In genomic region chr2:74741252-74741978, GRCm38 (mm10) we compare ENCODE assay signal across 25 mouse cellular contexts. TPM values are rescaled to one million over a fixed set of nuclear protein-coding genes. Genes with fewer than 3 reads are reported as not detected.
DNase-seq lines count a peak whose midpoint lies in the region; ATAC-seq lines count a peak whose summit lies in the region.
"Had no signal": no experiment of that assay in that cellular context is flagged by ENCODE, and none has a peak within 500 bp of the region (broad histone marks: within the 10 kb centered on the region; RNA-seq: fewer than 3 reads in every experiment).

No protein-coding gene starts in this region.

- peak; percentile 20 for DNase-seq in forebrain, embryonic 10.5 days (ENCODE audit: extremely low spot score, low spot score)
- DNase-seq in midbrain, embryonic 10.5 days (ENCODE audit: low spot score) = peak; percentile 31
- DNase-seq in midbrain, embryonic 14.5 days = no peak
- DNase-seq in frontal cortex, postnatal 25 days (ENCODE audit: low spot score in 2 of 2) = no peak
- DNase-seq: cerebellum, postnatal 10 days; forebrain, postnatal 0 days; gastrocnemius, adult 2 months; heart, adult 11 months; lung, postnatal 14 days; right cerebral cortex, postnatal 14 days had no signal

- no peak overlapping the region for H3K4me2 ChIP-seq in forebrain, embryonic 15.5 days (replicated peaks)
- no peak overlapping the region for H3K4me2 ChIP-seq in midbrain, embryonic 14.5 days (ENCODE audit: low read length)
- peak overlapping the region; percentile 31 for H3K4me2 ChIP-seq in hindbrain, embryonic 15.5 days
- H3K4me2 ChIP-seq in neural tube, embryonic 15.5 days = no peak overlapping the region
- H3K4me2 ChIP-seq: limb, embryonic 15.5 days had no signal

- H3K4me1 ChIP-seq in forebrain, embryonic 10.5 days = peaks cover 5% of the 10 kb centered on the region
- no peaks in the 10 kb centered on the region for H3K4me1 ChIP-seq in forebrain, embryonic 15.5 days
- peaks cover 3% of the 10 kb centered on the region for H3K4me1 ChIP-seq in midbrain, embryonic 10.5 days
- H3K4me1 ChIP-seq in midbrain, embryonic 14.5 days (ENCODE audit: control insufficient read depth, insufficient read depth, low read length) = no peaks in the 10 kb centered on the region
- H3K4me1 ChIP-seq in hindbrain, embryonic 15.5 days (replicated peaks) = peaks cover 21% of the 10 kb centered on the region
- H3K4me1 ChIP-seq in neural tube, embryonic 15.5 days = peaks cover 69% of the 10 kb centered on the region

- H3K27ac ChIP-seq in forebrain, embryonic 10.5 days = no peak overlapping the region
- no peak overlapping the region for H3K27ac ChIP-seq in forebrain, embryonic 15.5 days (replicated peaks)
- no peak overlapping the region for H3K27ac ChIP-seq in midbrain, embryonic 10.5 days (replicated peaks)
- H3K27ac ChIP-seq in midbrain, embryonic 14.5 days (replicated peaks; ENCODE audit: low read depth, low read length) = no peak overlapping the region
- H3K27ac ChIP-seq in hindbrain, embryonic 15.5 days (replicated peaks) = peak overlapping the region; percentile 65
- peak overlapping the region; percentile 66 for H3K27ac ChIP-seq in neural tube, embryonic 15.5 days (replicated peaks)
- H3K27ac ChIP-seq: embryonic facial prominence, embryonic 10.5 days; heart, embryonic 13.5 days; limb, embryonic 15.5 days; stomach, postnatal 0 days had no signal

- no peaks in the 10 kb centered on the region for H3K36me3 ChIP-seq in forebrain, embryonic 10.5 days (replicated peaks)
- no peaks in the 10 kb centered on the region for H3K36me3 ChIP-seq in forebrain, embryonic 15.5 days
- H3K36me3 ChIP-seq in midbrain, embryonic 10.5 days = no peaks in the 10 kb centered on the region
- no peaks in the 10 kb centered on the region for H3K36me3 ChIP-seq in midbrain, embryonic 14.5 days (ENCODE audit: control insufficient read depth, insufficient read depth, low read length)
- H3K36me3 ChIP-seq in hindbrain, embryonic 15.5 days = no peaks in the 10 kb centered on the region
- 0 out of 2 replicates have a peak, but pooled peaks cover under 1% of the 10 kb centered on the region for H3K36me3 ChIP-seq in neural tube, embryonic 15.5 days
- H3K36me3 ChIP-seq: embryonic facial prominence, embryonic 10.5 days; G1E; heart, embryonic 13.5 days; limb, embryonic 15.5 days had no signal

- no peak overlapping the region for H3K4me3 ChIP-seq in forebrain, embryonic 10.5 days
- no peak overlapping the region for H3K4me3 ChIP-seq in forebrain, embryonic 15.5 days
- H3K4me3 ChIP-seq in midbrain, embryonic 10.5 days = no peak overlapping the region
- no peak overlapping the region for H3K4me3 ChIP-seq in midbrain, embryonic 14.5 days (replicated peaks; ENCODE audit: low read depth, low read length)
- no peak overlapping the region for H3K4me3 ChIP-seq in hindbrain, embryonic 15.5 days
- no peak overlapping the region for H3K4me3 ChIP-seq in neural tube, embryonic 15.5 days (replicated peaks)

- peaks cover 100% of the 10 kb centered on the region for H3K27me3 ChIP-seq in forebrain, embryonic 10.5 days (ENCODE audit: poor library complexity, severe bottlenecking)
- peaks cover 97% of the 10 kb centered on the region for H3K27me3 ChIP-seq in forebrain, embryonic 15.5 days
- peaks cover 100% of the 10 kb centered on the region for H3K27me3 ChIP-seq in midbrain, embryonic 10.5 days (ENCODE audit: low read depth, poor library complexity, severe bottlenecking)
- peaks cover 99% of the 10 kb centered on the region for H3K27me3 ChIP-seq in midbrain, embryonic 14.5 days (ENCODE audit: control insufficient read depth, insufficient read depth, low read length)
- peaks cover 44% of the 10 kb centered on the region for H3K27me3 ChIP-seq in hindbrain, embryonic 15.5 days
- H3K27me3 ChIP-seq in neural tube, embryonic 15.5 days (replicated peaks) = no peaks in the 10 kb centered on the region

- 26% methylated on average over 2 of the region's 3 CpGs for WGBS in forebrain, embryonic 10.5 days
- WGBS in forebrain, embryonic 15.5 days = 30% methylated on average over 2 of the region's 3 CpGs
- 23% methylated on average over 2 of the region's 3 CpGs for WGBS in midbrain, embryonic 10.5 days
- WGBS in midbrain, embryonic 14.5 days = 17% methylated on average over 3 of the region's 3 CpGs
- 26% methylated on average over 2 of the region's 3 CpGs for WGBS in hindbrain, embryonic 15.5 days
- 35% methylated on average over 2 of the region's 3 CpGs for WGBS in neural tube, embryonic 15.5 days

- no peaks in the 10 kb centered on the region for H3K9me3 ChIP-seq in forebrain, embryonic 10.5 days
- H3K9me3 ChIP-seq in forebrain, embryonic 15.5 days = no peaks in the 10 kb centered on the region
- H3K9me3 ChIP-seq in midbrain, embryonic 10.5 days (replicated peaks) = no peaks in the 10 kb centered on the region
- no peaks in the 10 kb centered on the region for H3K9me3 ChIP-seq in midbrain, embryonic 14.5 days (ENCODE audit: control insufficient read depth, low read length)
- H3K9me3 ChIP-seq in hindbrain, embryonic 15.5 days = no peaks in the 10 kb centered on the region
- H3K9me3 ChIP-seq in neural tube, embryonic 15.5 days (replicated peaks) = no peaks in the 10 kb centered on the region
- H3K9me3 ChIP-seq: embryonic facial prominence, embryonic 10.5 days; heart, embryonic 13.5 days; limb, embryonic 15.5 days had no signal

- H3K9ac ChIP-seq in forebrain, embryonic 15.5 days (replicated peaks) = no peak overlapping the region
- H3K9ac ChIP-seq in midbrain, embryonic 14.5 days (replicated peaks; ENCODE audit: low read length) = no peak overlapping the region
- H3K9ac ChIP-seq in hindbrain, embryonic 15.5 days = no peak overlapping the region
- H3K9ac ChIP-seq in neural tube, embryonic 15.5 days (replicated peaks) = no peak overlapping the region
- H3K9ac ChIP-seq: forebrain, postnatal 0 days; heart, embryonic 13.5 days; limb, embryonic 15.5 days had no signal

- no peak for ATAC-seq in forebrain, embryonic 15.5 days (replicated peaks)
- ATAC-seq in midbrain, embryonic 14.5 days (ENCODE audit: low FRiP score, low TSS enrichment) = no peak
- ATAC-seq in hindbrain, embryonic 15.5 days (ENCODE audit: low FRiP score, low read depth) = no peak
- ATAC-seq in neural tube, embryonic 15.5 days (ENCODE audit: low FRiP score) = no peak
- ATAC-seq in megakaryocyte progenitor cell, adult 5-6 weeks (replicated peaks; ENCODE audit: poor library complexity) = no peak
- ATAC-seq: CD4-positive, CD25-positive, alpha-beta regulatory T cell, adult 4 months; forebrain, postnatal 0 days had no signal

RNA-seq across cellular contexts. Expression of gene Gm28230, which starts 14.9 kb away (rescaled TPM):
- polyA plus RNA-seq in forebrain, embryonic 10.5 days (2016; fragmentation: Nextera tagmentation; extraction: Ambion mirVana) = not detected in 2 replicates
- polyA plus RNA-seq in forebrain, embryonic 15.5 days (2015; fragmentation: Nextera tagmentation; extraction: Ambion mirVana) = not detected in 2 replicates
- not detected in 2 replicates for polyA plus RNA-seq in midbrain, embryonic 10.5 days (2016; fragmentation: Nextera tagmentation; extraction: Ambion mirVana)
- polyA plus RNA-seq in midbrain, embryonic 14.5 days (2014; fragmentation: Nextera tagmentation; extraction: Ambion mirVana) = not detected in 2 replicates
- 0.87 and 1.6 TPM in 2 replicates for polyA plus RNA-seq in hindbrain, embryonic 15.5 days (2015; fragmentation: Nextera tagmentation; extraction: Ambion mirVana)
- 0.96 and 2.0 TPM in 2 replicates for polyA plus RNA-seq in neural tube, embryonic 15.5 days (2015; fragmentation: Nextera tagmentation; extraction: Ambion mirVana)
- total RNA-seq in megakaryocyte progenitor cell, adult 5-6 weeks (2015) = not detected in 2 replicates
- not detected in 2 replicates for total RNA-seq in megakaryocyte progenitor cell, adult 5-6 weeks (2017)
- total RNA-seq: forebrain, postnatal 0 days; hematopoietic stem cell, adult 5-6 weeks; layer of hippocampus, adult 8-10 months; left cerebral cortex, postnatal 10 days; megakaryocyte-erythroid progenitor cell, adult 5-6 weeks had no signal
- polyA plus RNA-seq: CD4-positive, CD25-positive, alpha-beta regulatory T cell, adult 4 months; embryonic facial prominence, embryonic 10.5 days; forebrain, postnatal 0 days; liver, embryonic 16.5 days; stomach, postnatal 0 days had no signal

RNA-seq across cellular contexts. Expression of gene Hoxd1, which starts 21.4 kb away (rescaled TPM):
- not detected in 2 replicates for polyA plus RNA-seq in forebrain, embryonic 10.5 days (2016; fragmentation: Nextera tagmentation; extraction: Ambion mirVana)
- not detected in 2 replicates for polyA plus RNA-seq in forebrain, embryonic 15.5 days (2015; fragmentation: Nextera tagmentation; extraction: Ambion mirVana)
- not detected in 2 replicates for polyA plus RNA-seq in midbrain, embryonic 10.5 days (2016; fragmentation: Nextera tagmentation; extraction: Ambion mirVana)
- not detected in 2 replicates for polyA plus RNA-seq in midbrain, embryonic 14.5 days (2014; fragmentation: Nextera tagmentation; extraction: Ambion mirVana)
- 1.2 and 2.4 TPM in 2 replicates for polyA plus RNA-seq in hindbrain, embryonic 15.5 days (2015; fragmentation: Nextera tagmentation; extraction: Ambion mirVana)
- polyA plus RNA-seq in neural tube, embryonic 15.5 days (2015; fragmentation: Nextera tagmentation; extraction: Ambion mirVana) = 1.7 and 2.1 TPM in 2 replicates
- not detected in 2 replicates for total RNA-seq in megakaryocyte progenitor cell, adult 5-6 weeks (2015)
- not detected in 2 replicates for total RNA-seq in megakaryocyte progenitor cell, adult 5-6 weeks (2017)
- total RNA-seq: forebrain, postnatal 0 days; gastrocnemius, adult 2 months; hematopoietic stem cell, adult 5-6 weeks; megakaryocyte-erythroid progenitor cell, adult 5-6 weeks had no signal
- polyA plus RNA-seq: CD4-positive, CD25-positive, alpha-beta regulatory T cell, adult 4 months; forebrain, postnatal 0 days; G1E; heart, embryonic 13.5 days; liver, embryonic 16.5 days; stomach, postnatal 0 days had no signal

RNA-seq across cellular contexts. Expression of gene Hoxd4, which starts 29.7 kb away (rescaled TPM):
- polyA plus RNA-seq in forebrain, embryonic 10.5 days (2016; fragmentation: Nextera tagmentation; extraction: Ambion mirVana) = not detected in 2 replicates
- not detected in 2 replicates for polyA plus RNA-seq in forebrain, embryonic 15.5 days (2015; fragmentation: Nextera tagmentation; extraction: Ambion mirVana)
- polyA plus RNA-seq in midbrain, embryonic 10.5 days (2016; fragmentation: Nextera tagmentation; extraction: Ambion mirVana) = not detected in 2 replicates
- polyA plus RNA-seq in midbrain, embryonic 14.5 days (2014; fragmentation: Nextera tagmentation; extraction: Ambion mirVana) = not detected in 2 replicates
- polyA plus RNA-seq in hindbrain, embryonic 15.5 days (2015; fragmentation: Nextera tagmentation; extraction: Ambion mirVana) = 2.7 and 3.3 TPM in 2 replicates
- 4.3 and 4.5 TPM in 2 replicates for polyA plus RNA-seq in neural tube, embryonic 15.5 days (2015; fragmentation: Nextera tagmentation; extraction: Ambion mirVana)
- total RNA-seq in megakaryocyte progenitor cell, adult 5-6 weeks (2015) = not detected in 2 replicates
- not detected in 2 replicates for total RNA-seq in megakaryocyte progenitor cell, adult 5-6 weeks (2017)
- total RNA-seq: forebrain, postnatal 0 days; hematopoietic stem cell, adult 5-6 weeks; layer of hippocampus, adult 8-10 months; left cerebral cortex, postnatal 10 days; megakaryocyte-erythroid progenitor cell, adult 5-6 weeks had no signal
- polyA plus RNA-seq: CD4-positive, CD25-positive, alpha-beta regulatory T cell, adult 4 months; embryonic facial prominence, embryonic 10.5 days; forebrain, postnatal 0 days; heart, embryonic 13.5 days; liver, embryonic 16.5 days had no signal

RNA-seq across cellular contexts. Expression of gene Hoxd3, which starts 29.7 kb away (rescaled TPM):
- 0.10 TPM in 1 of 2 replicates, not detected in the other for polyA plus RNA-seq in forebrain, embryonic 10.5 days (2016; fragmentation: Nextera tagmentation; extraction: Ambion mirVana)
- polyA plus RNA-seq in forebrain, embryonic 15.5 days (2015; fragmentation: Nextera tagmentation; extraction: Ambion mirVana) = not detected in 2 replicates
- 0.06 TPM in 1 of 2 replicates, not detected in the other for polyA plus RNA-seq in midbrain, embryonic 10.5 days (2016; fragmentation: Nextera tagmentation; extraction: Ambion mirVana)
- polyA plus RNA-seq in midbrain, embryonic 14.5 days (2014; fragmentation: Nextera tagmentation; extraction: Ambion mirVana) = not detected in 2 replicates
- 49.4 and 51.8 TPM in 2 replicates for polyA plus RNA-seq in hindbrain, embryonic 15.5 days (2015; fragmentation: Nextera tagmentation; extraction: Ambion mirVana)
- 14.5 and 29.1 TPM in 2 replicates for polyA plus RNA-seq in neural tube, embryonic 15.5 days (2015; fragmentation: Nextera tagmentation; extraction: Ambion mirVana)
- total RNA-seq in megakaryocyte progenitor cell, adult 5-6 weeks (2015) = not detected in 2 replicates
- total RNA-seq in megakaryocyte progenitor cell, adult 5-6 weeks (2017) = not detected in 2 replicates
- total RNA-seq: forebrain, postnatal 0 days; gastrocnemius, adult 2 months; hematopoietic stem cell, adult 5-6 weeks; layer of hippocampus, adult 8-10 months; left cerebral cortex, postnatal 10 days; megakaryocyte-erythroid progenitor cell, adult 5-6 weeks had no signal
- polyA plus RNA-seq: CD4-positive, CD25-positive, alpha-beta regulatory T cell, adult 4 months; forebrain, postnatal 0 days had no signal

RNA-seq across cellular contexts. Expression of gene Hoxd8, which starts 37.0 kb away (rescaled TPM):
- polyA plus RNA-seq in forebrain, embryonic 10.5 days (2016; fragmentation: Nextera tagmentation; extraction: Ambion mirVana) = not detected in 2 replicates
- 0.10 TPM in 1 of 2 replicates, not detected in the other for polyA plus RNA-seq in forebrain, embryonic 15.5 days (2015; fragmentation: Nextera tagmentation; extraction: Ambion mirVana)
- polyA plus RNA-seq in midbrain, embryonic 10.5 days (2016; fragmentation: Nextera tagmentation; extraction: Ambion mirVana) = not detected in 2 replicates
- polyA plus RNA-seq in midbrain, embryonic 14.5 days (2014; fragmentation: Nextera tagmentation; extraction: Ambion mirVana) = not detected in 2 replicates
- 0.73 and 1.3 TPM in 2 replicates for polyA plus RNA-seq in hindbrain, embryonic 15.5 days (2015; fragmentation: Nextera tagmentation; extraction: Ambion mirVana)
- 12.4 and 12.5 TPM in 2 replicates for polyA plus RNA-seq in neural tube, embryonic 15.5 days (2015; fragmentation: Nextera tagmentation; extraction: Ambion mirVana)
- not detected in 2 replicates for total RNA-seq in megakaryocyte progenitor cell, adult 5-6 weeks (2015)
- total RNA-seq in megakaryocyte progenitor cell, adult 5-6 weeks (2017) = not detected in 2 replicates
- total RNA-seq: G1E; hematopoietic stem cell, adult 5-6 weeks; layer of hippocampus, adult 8-10 months; left cerebral cortex, postnatal 10 days; megakaryocyte-erythroid progenitor cell, adult 5-6 weeks had no signal
- polyA plus RNA-seq: CD4-positive, CD25-positive, alpha-beta regulatory T cell, adult 4 months; embryonic facial prominence, embryonic 10.5 days; G1E had no signal

Comparison
In these comparisons a context has a peak if more than half of its experiments do, and no peak if none do; other contexts are left out.
1. DNase-seq: peak in forebrain, embryonic 10.5 days (single experiment) and midbrain, embryonic 10.5 days (single experiment); none in midbrain, embryonic 14.5 days (single experiment) and frontal cortex, postnatal 25 days (0 of 2).
2. H3K27ac ChIP-seq: peak in hindbrain, embryonic 15.5 days (single experiment) and neural tube, embryonic 15.5 days (single experiment); none in forebrain, embryonic 10.5 days (single experiment), forebrain, embryonic 15.5 days (single experiment), midbrain, embryonic 10.5 days (single experiment) and midbrain, embryonic 14.5 days (single experiment).